Comparison of ENCODE assay signal across 21 mouse cellular contexts in genomic region chr2:144182108-144182507, GRCm38 (mm10).
DNase-seq lines count a peak whose midpoint lies in the region; ATAC-seq and TF ChIP-seq lines count a peak whose summit lies in the region.
"Had no signal": no experiment of that assay in that cellular context is flagged by ENCODE, and none has a peak within 500 bp of the region (broad histone marks: within the 10 kb centered on the region; RNA-seq: fewer than 3 reads in every experiment).

No protein-coding gene starts in this region.

- H3K4me1 ChIP-seq in liver, embryonic 15.5 days (replicated peaks), result peaks cover 23% of the 10 kb centered on the region
- H3K4me1 ChIP-seq in lung, postnatal 0 days (ENCODE audit: insufficient read depth, low read depth, low read length), result no peaks in the 10 kb centered on the region; the same call in 1 of the 2 replicates
- H3K4me1 ChIP-seq in stomach, embryonic 15.5 days, result peaks cover 6% of the 10 kb centered on the region
- H3K4me1 ChIP-seq in midbrain, embryonic 10.5 days, result peaks cover 6% of the 10 kb centered on the region; the same call in 1 of the 2 replicates
- H3K4me1 ChIP-seq: forebrain, embryonic 13.5 days had no signal

- no peak for TF ChIP-seq CTCF in lung, postnatal 0 days (IDR thresholded peaks at IDR 0.05)

- DNase-seq in liver, result no peak
- peak; percentile 53 for DNase-seq in lung, postnatal 0 days (ENCODE audit: low spot score)
- no peak for DNase-seq in lung, postnatal 14 days
- no peak for DNase-seq in midbrain, embryonic 10.5 days (ENCODE audit: low spot score)
- DNase-seq in T-cell, adult 2 months (ENCODE audit: low spot score), result no peak
- DNase-seq: adrenal gland, adult 2 months; adrenal gland, postnatal 25 days; cerebellum, adult 18-20 months; cerebellum, adult 9-11 months; cerebellum, postnatal 36 days; forebrain, postnatal 0 days; gastrocnemius, postnatal 36 days; heart, adult 11 months; heart, postnatal 10 days had no signal

- no peaks in the 10 kb centered on the region for H3K36me3 ChIP-seq in liver, embryonic 15.5 days (replicated peaks)
- H3K36me3 ChIP-seq in lung, postnatal 0 days (ENCODE audit: insufficient read depth, low read length), result no peaks in the 10 kb centered on the region
- H3K36me3 ChIP-seq in stomach, embryonic 15.5 days, result no peaks in the 10 kb centered on the region
- H3K36me3 ChIP-seq in midbrain, embryonic 10.5 days, result no peaks in the 10 kb centered on the region
- H3K36me3 ChIP-seq: embryonic facial prominence, embryonic 10.5 days had no signal

- H3K27me3 ChIP-seq in liver, embryonic 15.5 days, result no peaks in the 10 kb centered on the region
- H3K27me3 ChIP-seq in lung, postnatal 0 days (replicated peaks; ENCODE audit: insufficient read depth, low read length), result no peaks in the 10 kb centered on the region
- H3K27me3 ChIP-seq in stomach, embryonic 15.5 days (replicated peaks), result no peaks in the 10 kb centered on the region
- H3K27me3 ChIP-seq in midbrain, embryonic 10.5 days (ENCODE audit: low read depth, poor library complexity, severe bottlenecking), result no peaks in the 10 kb centered on the region
- H3K27me3 ChIP-seq: CH12.LX; forebrain, embryonic 13.5 days; Patski had no signal

- no peak overlapping the region for H3K9ac ChIP-seq in liver, embryonic 15.5 days
- H3K9ac ChIP-seq in lung, postnatal 0 days (replicated peaks; ENCODE audit: low read depth), result no peak overlapping the region
- H3K9ac ChIP-seq in stomach, embryonic 15.5 days, result no peak overlapping the region
- H3K9ac ChIP-seq: forebrain, embryonic 13.5 days; forebrain, postnatal 0 days; hindbrain, embryonic 14.5 days had no signal

- no peaks in the 10 kb centered on the region for H3K9me3 ChIP-seq in liver, embryonic 15.5 days (replicated peaks)
- no peaks in the 10 kb centered on the region for H3K9me3 ChIP-seq in lung, postnatal 0 days (ENCODE audit: low read length)
- no peaks in the 10 kb centered on the region for H3K9me3 ChIP-seq in stomach, embryonic 15.5 days
- H3K9me3 ChIP-seq in midbrain, embryonic 10.5 days (replicated peaks), result no peaks in the 10 kb centered on the region
- H3K9me3 ChIP-seq: embryonic facial prominence, embryonic 10.5 days; forebrain, embryonic 13.5 days had no signal

- no peak overlapping the region for H3K4me3 ChIP-seq in liver, embryonic 15.5 days (replicated peaks)
- no peak overlapping the region for H3K4me3 ChIP-seq in lung, postnatal 0 days (ENCODE audit: low read depth, low read length)
- H3K4me3 ChIP-seq in stomach, embryonic 15.5 days (replicated peaks), result no peak overlapping the region
- no peak overlapping the region for H3K4me3 ChIP-seq in midbrain, embryonic 10.5 days
- H3K4me3 ChIP-seq: embryonic facial prominence, embryonic 10.5 days; forebrain, embryonic 13.5 days had no signal

- peak overlapping the region; percentile 51; the same call in 1 of the 2 replicates for H3K27ac ChIP-seq in liver, embryonic 15.5 days (replicated peaks)
- H3K27ac ChIP-seq in lung, postnatal 0 days (ENCODE audit: low read length), result no peak overlapping the region
- no peak overlapping the region for H3K27ac ChIP-seq in stomach, embryonic 15.5 days
- no peak overlapping the region for H3K27ac ChIP-seq in midbrain, embryonic 10.5 days (replicated peaks)
- H3K27ac ChIP-seq: embryonic facial prominence, embryonic 10.5 days; forebrain, embryonic 13.5 days; hindbrain, embryonic 14.5 days had no signal

- no peak overlapping the region for H3K4me2 ChIP-seq in liver, embryonic 15.5 days
- no peak overlapping the region for H3K4me2 ChIP-seq in lung, postnatal 0 days (replicated peaks; ENCODE audit: low read depth, low read length)
- no peak overlapping the region for H3K4me2 ChIP-seq in stomach, embryonic 15.5 days
- H3K4me2 ChIP-seq: forebrain, embryonic 13.5 days; hindbrain, embryonic 14.5 days had no signal

- WGBS in liver, embryonic 15.5 days (ENCODE audit: insufficient replicate concordance), result 52% methylated on average over 5 of the region's 5 CpGs
- WGBS in lung, postnatal 0 days, result 39% methylated on average over 5 of the region's 5 CpGs
- WGBS in stomach, embryonic 15.5 days, result 58% methylated on average over 5 of the region's 5 CpGs
- WGBS in midbrain, embryonic 10.5 days, result 86% methylated on average over 5 of the region's 5 CpGs

- TF ChIP-seq EP300 in lung, postnatal 0 days (IDR thresholded peaks at IDR 0.05), result 0 out of 2 replicates have a peak, but pooled peaks have one; percentile 50

- peak; percentile 60; the same call in 1 of the 2 replicates for ATAC-seq in liver, embryonic 15.5 days (ENCODE audit: insufficient read depth)
- peak; percentile 68 for ATAC-seq in lung, postnatal 0 days
- peak; percentile 73; the same call in 1 of the 2 replicates for ATAC-seq in stomach, embryonic 15.5 days (ENCODE audit: insufficient read depth, low FRiP score, low read depth)
- ATAC-seq: forebrain, embryonic 13.5 days; forebrain, postnatal 0 days; Patski had no signal
